Mouse (Mus musculus): ENCODE measurements at regions not wholly inside any gene's neighbourhood (a gene's known extent, or its start where the extent isn't known, plus 50 kb on each side); places are given as distances from the start of the nearest gene placed in this dataset.

GRCm38 (mm10) chr15:56278006-56278405 is 1199.4 kb downstream of the Slc22a22 start:
- TF ChIP-seq CTCF (conservative IDR thresholded peaks at IDR 0.05; ENCODE audit: low read length) (no peak), NANOG (IDR thresholded peaks at IDR 0.05; ENCODE audit: borderline replicate concordance, low read length) (no peak), POU5F1 (IDR thresholded peaks at IDR 0.05; ENCODE audit: borderline replicate concordance, low read length) (no peak)
